Mouse (Mus musculus) liver, embryonic 14.5 days (tissue): ENCODE results near the gene Zmym3. TPM values are rescaled to one million over a fixed set of nuclear protein-coding genes. Genes with fewer than 3 reads are reported as not detected.
A peak's percentile ranks its signal among the peaks of the same experiment; 100 is the strongest.

Source experiments
- ATAC-seq: fragments of 200-750 bp; cut with Nextera tagmentation; 2 replicates; pipeline ENCODE4 v1.8.0; 2017; ENCODE audit warnings: moderate number of reproducible peaks, mild to moderate bottlenecking, moderate library complexity; ENCODE audit not compliant: insufficient read depth
- DNase-seq, 3 experiments: peaks; one replicate each; pipeline ENCODE4 v3.0.0-alpha.2; 2012 to 2013; ENCODE audit warnings: low read depth in 3 of 3, low spot score in 3 of 3
- H3K27ac ChIP-seq: fragments of 300-500 bp; sonication (generic); 2 replicates; pipeline ENCODE4 v1.5.1; 2014; ENCODE audit warnings: moderate library complexity, mild to moderate bottlenecking, control low read depth, inconsistent platforms
- H3K27me3 ChIP-seq: fragments of 300-500 bp; sonication (generic); 2 replicates; pipeline ENCODE4 v1.6.1; 2014; ENCODE audit warnings: mild to moderate bottlenecking, low read length, moderate library complexity; ENCODE audit not compliant: control insufficient read depth, insufficient read depth
- H3K36me3 ChIP-seq: fragments of 300-500 bp; sonication (generic); replicated peaks from 2 replicates; pipeline ENCODE4 v1.6.1; 2014; ENCODE audit warnings: low read depth; ENCODE audit not compliant: control insufficient read depth, insufficient read depth
- H3K4me1 ChIP-seq, 2 experiments: fragments of 200-500 bp in 1 of 2; fragments of 300-500 bp in 1 of 2; sonication (generic) in 1 of 2; replicated peaks; 2 replicates each; pipeline ENCODE4 v1.6.1; 2012 to 2014; ENCODE audit warnings: antibody characterized with exemption in 1 of 2, inconsistent platforms in 1 of 2, low read length in 1 of 2; ENCODE audit not compliant: control insufficient read depth in 2 of 2, insufficient read depth in 2 of 2
- H3K4me2 ChIP-seq: fragments of 300-500 bp; sonication (generic); 2 replicates; pipeline ENCODE4 v1.6.1; 2014; ENCODE audit warnings: low read depth, mild to moderate bottlenecking, control low read depth, moderate library complexity
- H3K4me3 ChIP-seq, 2 experiments: fragments of 200-500 bp in 1 of 2; fragments of 300-500 bp in 1 of 2; sonication (generic) in 1 of 2; 2 replicates each; pipeline ENCODE4 v1.5.1; 2012 to 2014; ENCODE audit warnings: low read depth in 2 of 2, low read length in 2 of 2, mild to moderate bottlenecking in 2 of 2, control low read depth in 1 of 2, inconsistent platforms in 1 of 2, moderate library complexity in 1 of 2; ENCODE audit not compliant: insufficient read depth in 1 of 2
- H3K9ac ChIP-seq: fragments of 300-500 bp; sonication (generic); replicated peaks from 2 replicates; pipeline ENCODE4 v1.6.1; 2014; ENCODE audit warnings: mild to moderate bottlenecking, control low read depth, moderate library complexity
- H3K9me3 ChIP-seq: fragments of 300-500 bp; sonication (generic); 2 replicates; pipeline ENCODE4 v1.6.1; 2016; ENCODE audit warnings: low read length, mixed read lengths; ENCODE audit not compliant: control insufficient read depth
- CTCF ChIP-seq: IDR thresholded peaks from 2 replicates; pipeline ENCODE4 v1.5.1; 2016; ENCODE audit warnings: antibody characterized with exemption, low read depth, control low read depth
- EP300 ChIP-seq: IDR thresholded peaks from 2 replicates; pipeline ENCODE4 v1.6.1; 2016; ENCODE audit warnings: antibody characterized with exemption, low read depth
- WGBS: fragments of 180-500 bp; shearing (Covaris S2); extraction: QIAGEN DNeasy Blood & Tissue Kit; methylation state at CpG from one replicate; pipeline ENCODE4 v1.1.7; 2014; ENCODE audit not compliant: insufficient replicate concordance; 5-methylcytosine and 5-hydroxymethylcytosine counted together
- polyA plus RNA-seq, 2 experiments: library from polyadenylated mRNA; depleted of rRNA in 1 of 2; stranded (reverse) in 1 of 2; unstranded in 1 of 2; fragments of >200 nt; fragmentation: Nextera tagmentation in 1 of 2; extraction: Ambion mirVana in 1 of 2; gene quantifications; 2 replicates each; pipeline versions ENCODE4 v1.2.1 to v1.2.3; 2012 to 2014

The Zmym3 gene
- polyA plus RNA-seq, 2 experiments, result 4.4 to 11.4 TPM

DNA sequence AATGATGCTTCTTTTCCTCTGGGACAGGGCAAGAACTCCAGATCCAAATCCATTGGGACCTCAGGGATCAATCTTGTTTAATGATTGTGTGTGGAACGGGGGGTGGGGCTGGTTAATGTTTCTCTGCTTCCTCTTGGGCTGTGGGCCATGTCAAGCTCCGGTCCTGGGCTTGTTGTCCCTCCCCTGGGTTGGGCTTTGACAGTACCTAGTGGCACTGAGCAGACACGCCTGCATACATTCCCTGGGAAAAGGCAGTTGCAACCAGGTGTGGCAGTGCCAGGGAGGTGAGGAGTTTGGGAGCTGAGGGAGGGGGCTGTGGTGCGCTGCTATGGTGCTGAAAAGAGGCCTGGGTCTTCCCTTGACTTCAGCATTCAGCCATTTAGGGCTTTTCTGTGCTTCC lies 43.6 kb downstream of the Zmym3 start:
- TF ChIP-seq CTCF (no peak), EP300 (no peak)
- WGBS, result 47% methylated on average over 4 of the region's 4 CpGs
- Histone ChIP-seq H3K9me3 (no peaks in the 10 kb centered on the region), H3K9ac (no peak overlapping the region), H3K27ac (no peak overlapping the region), H3K4me1 (peaks cover 0 to 2% of the 10 kb centered on the region in 2 experiments; a peak in 1 of 4 replicates), H3K4me2 (no peak overlapping the region), H3K27me3 (no peaks in the 10 kb centered on the region; the same call in 1 of the 2 replicates), H3K36me3 (no peaks in the 10 kb centered on the region), H3K4me3 (peak overlapping the region; percentile 8 to 44; a peak in 3 of 4 replicates)
- peak in 1 of 3 experiments; percentile 7 for DNase-seq
- ATAC-seq, result peak; percentile 56

- no peak within 1 kb of the TSS for H3K9ac ChIP-seq
- H3K4me1 ChIP-seq, result peaks cover 0 to 2% of the 10 kb centered on the region in 2 experiments; a peak in 1 of 4 replicates
- TF ChIP-seq CTCF (no peak), EP300 (no peak)
- no peak for DNase-seq
- no peaks in the 10 kb centered on the region for H3K36me3 ChIP-seq
- H3K27ac ChIP-seq, result no peak within 1 kb of the TSS
- ATAC-seq, result no peak
- H3K4me2 ChIP-seq, result no peak within 1 kb of the TSS
- H3K4me3 ChIP-seq, result peak within 1 kb of the TSS; percentile 8 to 44; a peak in 3 of 4 replicates
- no peaks in the 10 kb centered on the region for H3K9me3 ChIP-seq
- H3K27me3 ChIP-seq, result no peaks in the 10 kb centered on the region
- WGBS, result 52% methylated on average over 7 of the region's 7 CpGs
Measured at GRCm38 (mm10) chrX:101376190-101376968, 44.3 kb downstream of the Zmym3 start, which contains the start of gene Gjb1. Gene Gjb1 (plus strand): TSS chrX:101376378.

GRCm38 (mm10) chrX:101372946-101373345 lies 47.7 kb downstream of the Zmym3 start:
- no peak for TF ChIP-seq EP300
- no peak for TF ChIP-seq CTCF
- ATAC-seq, result no peak
- WGBS, result 58% methylated on average over 5 of the region's 5 CpGs

DNA sequence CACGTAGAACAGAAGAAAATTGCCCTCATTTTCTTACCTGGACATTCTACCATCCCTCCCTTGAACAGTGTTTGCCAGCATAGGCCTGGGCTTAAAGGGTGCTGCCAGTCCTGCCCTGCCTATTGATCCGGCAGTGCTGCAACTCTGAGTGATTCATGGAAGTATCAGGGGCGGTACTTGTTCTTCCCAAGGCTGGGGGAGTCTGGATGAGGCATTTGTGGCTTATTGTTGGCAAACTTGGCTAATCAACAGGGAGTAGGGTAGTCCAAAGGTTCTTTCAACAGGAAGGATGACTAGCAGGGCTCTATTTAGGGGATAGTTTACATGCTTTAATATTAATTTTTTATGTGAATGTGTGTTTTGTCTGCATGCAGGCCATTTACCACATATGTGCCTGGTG lies 50.1 kb downstream of the Zmym3 start:
- DNase-seq, result no peak
- ATAC-seq, result no peak
- TF ChIP-seq EP300, result no peak
- TF ChIP-seq CTCF, result no peak

More at GRCm38 (mm10) chrX:101372946-101373345, 47.7 kb downstream of the Zmym3 start:
- no peak for DNase-seq
- Histone ChIP-seq H3K9me3 (no peaks in the 10 kb centered on the region), H3K4me2 (no peak overlapping the region), H3K4me3 (no peak overlapping the region), H3K4me1 (no peaks in the 10 kb centered on the region; a peak in 1 of 4 replicates), H3K36me3 (no peaks in the 10 kb centered on the region), H3K9ac (no peak overlapping the region), H3K27me3 (no peaks in the 10 kb centered on the region; the same call in 1 of the 2 replicates), H3K27ac (no peak overlapping the region)

GRCm38 (mm10) chrX:101369001-101369400 lies 51.6 kb downstream of the Zmym3 start:
- H3K4me2 ChIP-seq, result no peak overlapping the region
- no peaks in the 10 kb centered on the region for H3K9me3 ChIP-seq
- ATAC-seq, result no peak
- no peaks in the 10 kb centered on the region; a peak in 1 of 4 replicates for H3K4me1 ChIP-seq
- no peaks in the 10 kb centered on the region; the same call in 1 of the 2 replicates for H3K27me3 ChIP-seq
- no peak overlapping the region for H3K4me3 ChIP-seq
- 49% methylated on average over 7 of the region's 7 CpGs for WGBS
- TF ChIP-seq EP300 (no peak), CTCF (no peak)
- no peaks in the 10 kb centered on the region for H3K36me3 ChIP-seq
- DNase-seq, result no peak
- no peak overlapping the region for H3K27ac ChIP-seq
- H3K9ac ChIP-seq, result no peak overlapping the region

More for the DNA sequence above, 50.1 kb downstream of the Zmym3 start:
- H3K27ac ChIP-seq, result no peak overlapping the region
- no peak overlapping the region for H3K9ac ChIP-seq
- H3K27me3 ChIP-seq, result no peaks in the 10 kb centered on the region; the same call in 1 of the 2 replicates
- no peak overlapping the region for H3K4me3 ChIP-seq
- 52% methylated on average over 3 of the region's 3 CpGs for WGBS
- no peaks in the 10 kb centered on the region for H3K9me3 ChIP-seq
- no peak overlapping the region for H3K4me2 ChIP-seq
- no peaks in the 10 kb centered on the region; a peak in 1 of 4 replicates for H3K4me1 ChIP-seq
- H3K36me3 ChIP-seq, result no peaks in the 10 kb centered on the region
